Mouse (Mus musculus): ENCODE results near the gene Nol10.

GRCm38 (mm10) chr12:17478196-17478595, 129.9 kb downstream of the Nol10 start:
- no peak for TF ChIP-seq CTCF (IDR thresholded peaks at IDR 0.05; ENCODE audit: borderline replicate concordance, extremely low read depth, insufficient read depth, insufficient read length)
- no peak for TF ChIP-seq POLR2A (IDR thresholded peaks at IDR 0.05; ENCODE audit: borderline replicate concordance, extremely low read depth, insufficient read depth, insufficient read length, poor library complexity, severe bottlenecking)
